Mouse (Mus musculus) retina, adult 2 months (tissue): ENCODE results near the gene Mtrex.

Experiments used
- DNase-seq: peaks from one replicate; pipeline ENCODE4 v3.0.0-alpha.2; 2012; ENCODE audit warnings: low read depth, low spot score

Gene Mtrex

GRCm38 (mm10) chr13:112927287-112928001 is at the start of gene Mtrex, which contains the start of gene Dhx29:
Gene Mtrex, minus strand, starts transcription at chr13:112927398.
Gene Dhx29, plus strand, starts transcription at chr13:112927454.
- DNase-seq = peak; percentile 93

DNA sequence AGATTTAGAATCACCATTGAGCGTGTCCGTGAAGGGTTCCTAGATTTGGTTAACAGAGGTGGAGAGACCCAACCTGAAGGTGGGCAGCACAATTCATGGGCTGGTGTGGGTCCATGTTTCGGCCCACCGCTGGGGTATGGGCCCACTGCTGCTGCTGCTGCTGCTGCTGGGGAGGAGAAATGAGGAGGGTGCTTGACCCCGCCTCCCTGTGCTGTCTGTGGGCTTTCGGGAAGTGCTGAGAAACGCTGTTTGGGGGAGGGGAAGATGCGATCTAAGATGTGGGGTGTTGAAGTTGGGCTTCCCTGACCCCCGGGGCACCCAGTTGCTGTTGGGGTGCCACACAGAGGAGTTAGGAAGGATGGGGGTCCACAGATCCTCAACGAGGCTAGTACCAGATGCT is 49.5 kb upstream of the Mtrex start:
- no peak for DNase-seq

- no peak for DNase-seq
Observed at GRCm38 (mm10) chr13:112967267-112967666, 40.1 kb upstream of the Mtrex start.

GRCm38 (mm10) chr13:112964421-112964820 is 37.2 kb upstream of the Mtrex start:
- no peak for DNase-seq

GRCm38 (mm10) chr13:112963081-112963480 is 35.9 kb upstream of the Mtrex start:
- DNase-seq = no peak

DNA sequence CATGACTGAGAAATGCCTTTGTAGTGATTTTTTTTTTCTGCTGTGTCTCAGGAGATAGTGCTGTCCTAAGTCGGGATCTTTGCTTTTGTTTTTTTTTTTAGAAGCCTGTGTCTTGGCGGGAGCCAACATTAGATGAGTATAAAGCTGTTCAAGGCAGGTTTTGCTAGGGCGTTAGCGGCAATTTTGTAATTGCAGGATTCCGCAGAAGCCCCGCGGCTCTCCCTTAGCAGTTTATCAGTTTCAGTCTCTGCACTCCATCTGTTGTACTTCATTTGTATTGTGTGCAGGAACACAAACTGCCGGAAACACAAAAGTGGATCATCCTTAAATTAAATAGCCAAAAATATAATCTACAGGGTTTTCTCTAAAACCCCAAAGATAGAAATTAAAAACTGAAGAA is 26.9 kb upstream of the Mtrex start:
- no peak for DNase-seq

GRCm38 (mm10) chr13:112945900-112946299 is 18.7 kb upstream of the Mtrex start:
- no peak for DNase-seq

GRCm38 (mm10) chr13:112945312-112945711 is 18.1 kb upstream of the Mtrex start:
- DNase-seq = no peak

DNA sequence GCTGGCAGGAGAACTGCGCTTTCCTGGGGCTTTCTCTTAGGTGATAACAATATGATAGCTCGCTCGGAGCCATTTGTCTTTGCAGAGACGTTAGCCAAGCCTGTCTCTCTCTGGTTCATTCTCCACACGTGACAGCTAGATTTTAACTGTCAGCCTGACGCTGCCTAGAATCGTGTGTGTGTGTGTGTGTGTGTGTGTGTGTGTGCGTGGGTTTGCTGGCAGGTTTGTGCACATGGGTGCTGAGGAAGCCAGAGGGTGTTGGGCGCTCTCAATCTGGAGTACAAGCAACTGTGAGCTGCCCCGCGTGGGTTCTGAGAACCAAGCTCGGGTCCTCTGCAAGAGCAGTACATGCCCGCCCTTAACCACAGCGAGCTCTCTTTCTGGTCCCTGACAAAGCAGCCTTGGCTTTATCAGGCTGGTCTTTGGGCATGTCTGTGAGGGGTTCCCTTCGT is 14.7 kb upstream of the Mtrex start:
- DNase-seq = no peak

DNA sequence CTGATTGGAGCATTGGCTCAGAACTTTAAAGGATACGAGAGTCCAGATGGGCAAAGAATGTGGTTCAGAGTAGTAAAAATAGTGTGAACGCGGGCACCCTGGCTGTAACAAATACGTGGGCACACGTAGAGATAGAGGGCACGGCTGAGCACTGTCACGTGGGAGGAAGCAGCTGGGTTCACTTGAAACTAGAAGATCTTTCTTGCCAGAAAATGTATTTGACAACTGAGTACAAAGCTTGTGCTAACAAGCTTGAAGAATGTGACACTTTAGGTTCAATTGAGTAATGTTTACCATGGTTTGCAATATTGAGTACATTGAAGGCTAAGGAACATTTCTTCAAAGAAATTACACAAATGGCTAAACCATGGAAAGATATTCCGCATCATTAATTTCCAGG is 10.9 kb upstream of the Mtrex start:
- no peak for DNase-seq

DNA sequence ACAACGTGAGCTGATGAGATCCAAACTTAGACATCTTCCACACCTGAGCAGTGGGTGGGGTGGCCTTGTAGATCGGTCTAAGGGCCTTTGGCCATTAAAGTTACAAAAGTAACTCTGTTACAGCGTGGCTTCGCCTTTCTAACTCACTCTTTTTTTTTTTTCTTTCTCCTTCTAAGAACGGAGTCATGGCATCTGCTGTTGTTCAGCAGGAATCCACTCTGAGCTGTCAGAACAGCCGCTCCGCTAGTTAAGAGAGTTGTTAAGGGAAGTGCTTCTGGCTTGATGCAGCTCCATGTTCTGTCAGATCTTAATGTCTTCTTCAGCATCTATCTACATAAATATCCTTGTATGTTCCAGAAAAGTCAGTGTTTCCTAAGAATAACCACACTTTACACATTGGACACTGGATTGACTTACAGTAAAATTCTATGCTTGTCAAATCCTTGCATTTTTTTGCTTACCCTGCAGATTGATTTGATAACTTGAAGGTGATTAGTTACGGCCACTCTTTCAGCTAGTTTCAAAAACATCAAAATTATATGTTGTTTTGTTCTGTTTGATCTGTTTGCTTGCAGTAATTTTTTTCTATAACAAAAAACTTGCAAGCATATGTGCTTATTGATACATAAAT is 955 bp upstream of the Mtrex start:
- DNase-seq = no peak

DNA sequence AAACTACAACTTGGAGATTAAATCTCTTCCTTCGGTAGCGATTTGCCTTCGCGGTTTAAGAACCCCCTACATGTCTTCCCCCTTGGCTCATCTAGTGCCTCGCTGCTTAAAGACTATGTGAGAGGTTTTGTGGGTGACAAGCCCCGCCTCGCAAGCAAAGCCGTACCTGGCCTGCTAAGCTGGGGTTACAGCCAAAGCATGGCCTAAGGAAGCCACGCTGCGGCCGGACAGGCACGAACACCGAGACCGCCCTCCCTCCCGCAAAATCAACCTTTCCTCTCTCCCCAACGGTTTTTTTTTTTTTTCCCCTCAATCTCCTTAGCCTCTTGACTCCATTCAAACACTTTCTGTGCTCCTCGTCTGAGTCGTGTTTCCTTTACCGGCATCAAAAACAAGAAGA is 402 bp downstream of the Mtrex start:
- DNase-seq = peak; percentile 8

GRCm38 (mm10) chr13:112925976-112926375 is 1.2 kb downstream of the Mtrex start:
- no peak for DNase-seq

GRCm38 (mm10) chr13:112925266-112925665 is 1.9 kb downstream of the Mtrex start:
- no peak for DNase-seq

DNA sequence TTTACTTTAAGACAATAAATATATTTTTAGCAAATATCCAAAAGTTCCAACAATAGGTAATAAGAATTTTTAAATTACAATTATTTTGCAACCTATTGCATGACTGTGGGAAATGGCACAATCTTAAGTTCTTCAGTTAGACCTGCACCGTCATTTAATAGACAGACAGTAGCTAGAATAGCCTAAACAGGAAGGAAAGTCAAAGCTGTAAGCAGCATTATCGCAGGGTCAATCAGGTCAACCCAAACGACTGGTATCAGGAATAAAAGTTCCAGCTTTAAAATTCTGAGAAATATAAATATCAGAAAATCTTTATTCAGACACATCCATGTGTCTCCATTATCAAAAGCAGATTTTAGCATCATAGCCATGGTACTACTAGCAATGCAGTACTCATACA is 6.3 kb downstream of the Mtrex start:
- no peak for DNase-seq

DNA sequence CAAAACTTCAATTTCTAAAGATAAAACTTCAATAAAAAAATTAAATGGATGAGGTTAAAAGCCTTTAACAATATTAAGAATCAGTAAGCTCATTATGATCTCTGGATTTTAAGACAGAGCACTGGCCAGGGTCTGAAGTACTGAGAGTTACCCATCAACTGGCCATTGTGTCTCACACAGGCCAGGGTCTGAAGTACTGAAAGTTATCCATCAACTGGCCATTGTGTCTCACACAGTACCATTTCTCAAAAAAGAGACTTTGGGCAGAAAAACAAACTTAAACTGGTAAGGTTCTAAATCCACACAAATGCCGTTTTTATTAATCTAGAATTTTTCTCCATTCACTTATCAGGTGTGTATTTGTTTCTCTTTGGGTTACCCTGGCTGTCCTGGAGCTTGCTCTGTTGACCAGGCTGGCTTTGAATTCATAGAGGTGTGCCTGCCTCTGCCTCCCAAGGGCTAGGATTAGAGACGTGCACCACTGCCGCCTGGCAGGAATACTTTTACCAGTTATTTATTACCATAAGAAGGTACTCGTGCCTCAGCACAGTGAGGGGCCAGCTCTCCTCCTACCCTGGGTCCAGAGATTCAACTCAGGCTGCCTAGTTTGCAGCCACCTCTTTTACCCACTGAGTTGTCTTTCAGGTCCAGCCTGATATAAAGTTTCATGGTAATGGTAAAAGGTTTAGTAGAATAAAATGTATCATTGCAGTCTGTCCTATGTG is 7.9 kb downstream of the Mtrex start:
- DNase-seq = no peak

GRCm38 (mm10) chr13:112910434-112910833 is 16.8 kb downstream of the Mtrex start:
- no peak for DNase-seq

- DNase-seq = peak; percentile 32
Observed at GRCm38 (mm10) chr13:112909663-112910062, 17.5 kb downstream of the Mtrex start.

DNA sequence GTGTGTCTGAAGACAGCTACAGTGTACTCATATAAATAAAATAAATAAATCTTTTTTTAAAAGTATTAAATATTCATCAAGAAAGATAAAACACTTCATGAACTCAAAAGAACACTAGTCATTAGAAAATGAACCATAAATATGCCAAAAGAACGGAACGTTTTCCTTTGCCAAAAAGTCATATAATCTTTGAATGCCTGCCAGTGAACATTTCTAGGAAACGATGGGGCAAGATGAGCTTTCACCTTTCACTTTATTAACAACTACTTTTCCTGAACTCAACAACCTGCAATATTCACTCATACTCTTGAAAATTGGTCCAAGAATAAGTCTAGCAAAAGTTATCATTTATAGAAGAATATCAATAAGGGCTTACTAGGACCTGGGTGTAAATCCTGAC is 25.0 kb downstream of the Mtrex start:
- DNase-seq = no peak

GRCm38 (mm10) chr13:112887234-112887633 is 40.0 kb downstream of the Mtrex start:
- DNase-seq = no peak

- DNase-seq = no peak
Observed at GRCm38 (mm10) chr13:112871500-112872266, 55.5 kb downstream of the Mtrex start.
